Comparison of ENCODE assay signal across 18 mouse cellular contexts in the genomic region with DNA sequence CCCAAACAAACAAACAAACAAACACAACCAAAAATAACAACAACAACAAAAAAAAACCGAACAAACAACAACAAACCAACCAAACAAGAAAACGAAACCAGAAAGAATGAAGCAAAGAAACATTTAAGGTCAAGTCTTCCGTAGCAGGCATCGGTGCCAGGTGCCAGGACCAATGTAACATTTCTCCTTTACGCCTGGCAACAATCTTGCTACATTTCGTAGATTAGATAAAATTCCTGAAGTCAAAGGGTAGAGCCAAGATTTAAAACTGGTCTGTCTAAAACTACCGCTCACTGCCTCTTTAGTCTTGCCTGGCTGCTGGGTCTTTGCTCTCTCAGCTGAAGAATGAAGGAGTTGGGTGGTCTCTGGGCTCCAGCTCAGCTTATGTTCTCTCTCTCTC. TPM values are rescaled to one million over a fixed set of nuclear protein-coding genes. Genes with fewer than 3 reads are reported as not detected.
DNase-seq lines count a peak whose midpoint lies in the region; ATAC-seq lines count a peak whose summit lies in the region.
"Had no signal": no experiment of that assay in that cellular context is flagged by ENCODE, and none has a peak within 500 bp of the region (broad histone marks: within the 10 kb centered on the region; RNA-seq: fewer than 3 reads in every experiment).

No protein-coding gene starts in this region.

- WGBS in heart, embryonic 16.5 days = 31% methylated on average over 7 of the region's 7 CpGs
- 73% methylated on average over 7 of the region's 7 CpGs for WGBS in liver, embryonic 11.5 days

- peak overlapping the region; percentile 23; the same call in 1 of the 2 replicates for H3K27ac ChIP-seq in heart, embryonic 16.5 days (ENCODE audit: low read length)
- H3K27ac ChIP-seq in liver, embryonic 11.5 days (ENCODE audit: low read depth, low read length) = no peak overlapping the region
- H3K27ac ChIP-seq: forebrain, embryonic 10.5 days; gastrocnemius, adult 2 months; hindbrain, embryonic 15.5 days; kidney, postnatal 0 days; layer of hippocampus, adult 2 months; midbrain, embryonic 13.5 days; neural tube, embryonic 13.5 days had no signal

- H3K4me1 ChIP-seq in heart, embryonic 16.5 days (ENCODE audit: control insufficient read depth, insufficient read depth, low read length) = peaks cover 38% of the 10 kb centered on the region
- H3K4me1 ChIP-seq in liver, embryonic 11.5 days (replicated peaks; ENCODE audit: control insufficient read depth, insufficient read depth, low read length) = peaks cover 10% of the 10 kb centered on the region
- H3K4me1 ChIP-seq: neural tube, embryonic 13.5 days had no signal

- no peak overlapping the region for H3K9ac ChIP-seq in heart, embryonic 16.5 days (ENCODE audit: low read length)
- no peak overlapping the region for H3K9ac ChIP-seq in liver, embryonic 11.5 days (ENCODE audit: low read depth, low read length)
- H3K9ac ChIP-seq: hindbrain, embryonic 15.5 days; midbrain, embryonic 13.5 days; neural tube, embryonic 13.5 days had no signal

- no peaks in the 10 kb centered on the region for H3K36me3 ChIP-seq in heart, embryonic 16.5 days (ENCODE audit: control insufficient read depth, insufficient read depth)
- no peaks in the 10 kb centered on the region for H3K36me3 ChIP-seq in liver, embryonic 11.5 days (ENCODE audit: control insufficient read depth, insufficient read depth, low read length)
- H3K36me3 ChIP-seq: forebrain, embryonic 10.5 days; hindbrain, embryonic 15.5 days; midbrain, embryonic 13.5 days; neural tube, embryonic 13.5 days had no signal

- no peaks in the 10 kb centered on the region for H3K9me3 ChIP-seq in heart, embryonic 16.5 days (replicated peaks; ENCODE audit: control insufficient read depth, low read length)
- H3K9me3 ChIP-seq in liver, embryonic 11.5 days (ENCODE audit: control insufficient read depth, low read length) = no peaks in the 10 kb centered on the region
- H3K9me3 ChIP-seq: forebrain, embryonic 10.5 days; hindbrain, embryonic 15.5 days; midbrain, embryonic 13.5 days; neural tube, embryonic 13.5 days had no signal

- DNase-seq in heart, postnatal 36 days = no peak
- DNase-seq in liver, embryonic 11.5 days (ENCODE audit: low spot score) = peak; percentile 20
- no peak for DNase-seq in liver
- peak; percentile 2 for DNase-seq in thymus, postnatal 4 days
- no peak for DNase-seq in thymus, postnatal 14 days
- DNase-seq: cerebellum, adult 8-10 months; gastrocnemius, adult 2 months; layer of hippocampus, postnatal 36 days; right cerebral cortex, adult 18-20 months had no signal

- intact Hi-C loops in heart, postnatal 36 days (cut with DNase I) = no loop called here

- H3K27me3 ChIP-seq in heart, embryonic 16.5 days (ENCODE audit: control insufficient read depth, insufficient read depth, low read length) = no peaks in the 10 kb centered on the region
- no peaks in the 10 kb centered on the region for H3K27me3 ChIP-seq in liver, embryonic 11.5 days (replicated peaks; ENCODE audit: control insufficient read depth, insufficient read depth, low read length)
- H3K27me3 ChIP-seq: hindbrain, embryonic 15.5 days; midbrain, embryonic 13.5 days; neural tube, embryonic 13.5 days had no signal

- H3K4me3 ChIP-seq in heart, embryonic 16.5 days (ENCODE audit: low read length) = peak overlapping the region; percentile 24; the same call in 1 of the 2 replicates
- H3K4me3 ChIP-seq in liver, embryonic 11.5 days (ENCODE audit: low read depth, low read length) = no peak overlapping the region
- H3K4me3 ChIP-seq: forebrain, embryonic 10.5 days; gastrocnemius, adult 2 months; hindbrain, embryonic 15.5 days; layer of hippocampus, adult 2 months; midbrain, embryonic 13.5 days; neural tube, embryonic 13.5 days had no signal

- peak overlapping the region; percentile 48 for H3K4me2 ChIP-seq in heart, embryonic 16.5 days (ENCODE audit: low read depth, low read length)
- no peak overlapping the region for H3K4me2 ChIP-seq in liver, embryonic 11.5 days
- H3K4me2 ChIP-seq: hindbrain, embryonic 15.5 days; midbrain, embryonic 13.5 days; neural tube, embryonic 13.5 days had no signal

- ATAC-seq in heart, embryonic 16.5 days (replicated peaks; ENCODE audit: extremely low read depth, insufficient read depth, low FRiP score) = no peak
- no peak for ATAC-seq in liver, embryonic 11.5 days (replicated peaks; ENCODE audit: low FRiP score)
- ATAC-seq in cerebellum, adult (ENCODE audit: insufficient number of reproducible peaks, low FRiP score, low TSS enrichment) = no peak
- ATAC-seq: intestine, embryonic 16.5 days; midbrain, embryonic 13.5 days had no signal

RNA-seq across cellular contexts. Expression of gene Nutf2-ps1, which starts 12.8 kb away (rescaled TPM):
- 260 and 349 TPM in 2 replicates for polyA plus RNA-seq in heart, embryonic 16.5 days (2015; fragmentation: Nextera tagmentation; extraction: Ambion mirVana)
- total RNA-seq in heart, postnatal 36 days (2021) = 10 to 100 TPM; 68.3 to 78.2 TPM
- polyA plus RNA-seq in liver, embryonic 11.5 days (2014; fragmentation: Nextera tagmentation; extraction: Ambion mirVana) = 400 and 410 TPM in 2 replicates

RNA-seq across cellular contexts. Expression of gene Smc3, which starts 24.1 kb away (rescaled TPM):
- polyA plus RNA-seq in heart, embryonic 16.5 days (2015; fragmentation: Nextera tagmentation; extraction: Ambion mirVana) = 36.5 and 42.5 TPM in 2 replicates
- total RNA-seq in heart, postnatal 36 days (2021) = 10 to 100 TPM; 22.8 to 23.7 TPM
- 80.6 and 82.5 TPM in 2 replicates for polyA plus RNA-seq in liver, embryonic 11.5 days (2014; fragmentation: Nextera tagmentation; extraction: Ambion mirVana)

RNA-seq across cellular contexts. Expression of gene Dusp5, which starts 47.2 kb away (rescaled TPM):
- polyA plus RNA-seq in heart, embryonic 16.5 days (2015; fragmentation: Nextera tagmentation; extraction: Ambion mirVana) = 9.0 and 11.5 TPM in 2 replicates
- total RNA-seq in heart, postnatal 36 days (2021) = 10 to 100 TPM in 1 of 2 experiments, 1 to 10 TPM in 1; 4.1 to 12.8 TPM
- polyA plus RNA-seq in liver, embryonic 11.5 days (2014; fragmentation: Nextera tagmentation; extraction: Ambion mirVana) = 6.7 TPM in 2 replicates

Comparison
In these comparisons a context has a peak if more than half of its experiments do, and no peak if none do; other contexts are left out.
1. DNase-seq: peak in liver, embryonic 11.5 days (single experiment) and thymus, postnatal 4 days (single experiment); none in heart, postnatal 36 days (0 of 2), liver (single experiment) and thymus, postnatal 14 days (single experiment).